Mouse (Mus musculus): ENCODE results near the gene Fbxo30. TPM values are rescaled to one million over a fixed set of nuclear protein-coding genes. Genes with fewer than 3 reads are reported as not detected.
A peak's percentile ranks its signal among the peaks of the same experiment; 100 is the strongest.
"Not testable (repeated sequence)": the region's sequence is repeated elsewhere in the genome, so short reads cannot be mapped to it uniquely, and the experiment has no call there.

The Fbxo30 gene
- polyA plus RNA-seq, 1 experiment from 2014 or later, result 48.6 TPM

DNA sequence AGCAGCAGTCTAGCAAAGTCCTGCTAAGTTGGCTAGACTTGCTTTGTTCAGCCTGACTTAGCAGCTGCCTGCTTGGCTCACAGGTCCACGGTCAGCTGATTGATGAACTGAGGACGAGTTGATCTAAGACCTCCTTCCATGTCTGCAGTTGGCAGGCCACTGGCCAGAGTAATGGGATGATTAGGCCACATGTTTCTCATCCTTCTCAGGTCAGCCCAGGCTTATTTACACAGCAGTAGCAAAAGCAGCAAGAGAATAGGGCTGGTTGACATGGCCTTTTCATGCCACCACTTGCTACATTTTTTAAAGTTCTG is 24.9 kb downstream of the Fbxo30 start:
- Histone ChIP-seq H3K36me3 (replicated peaks; ENCODE audit: control insufficient read depth, insufficient read depth, low read depth, low read length) (no peaks in the 10 kb centered on the region), H3K9me3 (replicated peaks; ENCODE audit: control insufficient read depth, low read length) (no peaks in the 10 kb centered on the region), H3K27ac (replicated peaks; ENCODE audit: low read depth, low read length) (no peak overlapping the region), H3K4me2 (ENCODE audit: low read depth, low read length) (no peak overlapping the region), H3K4me3 (ENCODE audit: low read depth, low read length) (no peak overlapping the region), H3K4me1 (ENCODE audit: control insufficient read depth, insufficient read depth, low read length) (no peaks in the 10 kb centered on the region), H3K27me3 (ENCODE audit: control insufficient read depth, insufficient read depth, low read length) (no peaks in the 10 kb centered on the region), H3K9ac (replicated peaks; ENCODE audit: low read length) (no peak overlapping the region)
- no peak for ATAC-seq (replicated peaks; ENCODE audit: insufficient number of reproducible peaks, low FRiP score, low TSS enrichment, low read depth)
- 62% methylated on average over 2 of the region's 2 CpGs for WGBS
- DNase-seq (ENCODE audit: low spot score), result no peak

DNA sequence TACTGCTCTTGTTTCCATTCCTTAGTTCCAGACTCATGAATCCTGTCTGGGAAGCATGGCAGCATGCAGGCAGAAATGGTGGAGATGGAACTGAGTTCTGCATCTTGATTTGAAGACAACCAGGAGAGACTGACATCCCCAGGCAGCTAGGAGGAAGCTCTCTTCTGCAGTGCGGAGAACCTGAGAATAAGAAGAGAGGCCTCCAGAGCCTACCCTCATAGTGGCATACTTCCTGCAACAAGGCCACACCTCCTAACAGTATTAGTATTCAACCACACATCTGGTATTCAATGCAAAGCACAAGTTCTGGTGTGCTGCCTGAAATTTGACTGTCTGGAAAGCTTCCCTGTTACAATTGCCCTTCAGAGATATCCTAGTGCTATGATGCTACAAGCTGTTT is 28.7 kb downstream of the Fbxo30 start:
- 91% methylated on average over 1 of the region's 1 CpGs for WGBS
- H3K4me3 ChIP-seq (ENCODE audit: low read depth, low read length), result no peak overlapping the region
- H3K4me2 ChIP-seq (ENCODE audit: low read depth, low read length), result no peak overlapping the region
- DNase-seq (ENCODE audit: low spot score) (no peak), ATAC-seq (replicated peaks; ENCODE audit: insufficient number of reproducible peaks, low FRiP score, low TSS enrichment, low read depth) (no peak)
- H3K27me3 ChIP-seq (ENCODE audit: control insufficient read depth, insufficient read depth, low read length), result no peaks in the 10 kb centered on the region
- no peaks in the 10 kb centered on the region for H3K4me1 ChIP-seq (ENCODE audit: control insufficient read depth, insufficient read depth, low read length)
- H3K27ac ChIP-seq (replicated peaks; ENCODE audit: low read depth, low read length), result no peak overlapping the region
- no peaks in the 10 kb centered on the region for H3K36me3 ChIP-seq (replicated peaks; ENCODE audit: control insufficient read depth, insufficient read depth, low read depth, low read length)
- H3K9me3 ChIP-seq (replicated peaks; ENCODE audit: control insufficient read depth, low read length), result no peaks in the 10 kb centered on the region
- H3K9ac ChIP-seq (replicated peaks; ENCODE audit: low read length), result no peak overlapping the region

DNA sequence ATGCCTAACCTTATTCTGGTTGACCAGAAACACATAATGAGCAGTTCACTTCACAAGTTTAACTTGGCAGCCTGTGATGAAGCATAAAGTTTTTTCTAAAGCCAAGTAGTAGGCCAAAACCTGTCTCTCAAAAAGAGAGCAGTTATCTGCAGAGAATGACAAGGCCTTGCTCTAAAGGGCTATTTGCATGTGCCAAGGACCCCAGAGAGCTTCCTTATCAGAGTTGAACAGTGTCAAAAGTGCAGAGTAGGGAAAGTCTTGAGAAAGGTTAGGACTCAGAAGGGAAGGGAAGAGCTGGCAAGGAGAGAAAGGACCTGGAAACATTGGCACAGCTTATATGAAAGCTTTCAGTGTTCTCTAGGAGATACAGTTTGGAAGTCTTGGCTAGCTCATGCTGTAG is 29.4 kb downstream of the Fbxo30 start:
- Histone ChIP-seq H3K36me3 (replicated peaks; ENCODE audit: control insufficient read depth, insufficient read depth, low read depth, low read length) (no peaks in the 10 kb centered on the region), H3K4me1 (ENCODE audit: control insufficient read depth, insufficient read depth, low read length) (no peaks in the 10 kb centered on the region), H3K9me3 (replicated peaks; ENCODE audit: control insufficient read depth, low read length) (no peaks in the 10 kb centered on the region), H3K27ac (replicated peaks; ENCODE audit: low read depth, low read length) (no peak overlapping the region), H3K27me3 (ENCODE audit: control insufficient read depth, insufficient read depth, low read length) (no peaks in the 10 kb centered on the region), H3K4me3 (ENCODE audit: low read depth, low read length) (no peak overlapping the region), H3K4me2 (ENCODE audit: low read depth, low read length) (no peak overlapping the region), H3K9ac (replicated peaks; ENCODE audit: low read length) (no peak overlapping the region)
- ATAC-seq (replicated peaks; ENCODE audit: insufficient number of reproducible peaks, low FRiP score, low TSS enrichment, low read depth) (no peak), DNase-seq (ENCODE audit: low spot score) (no peak)

DNA sequence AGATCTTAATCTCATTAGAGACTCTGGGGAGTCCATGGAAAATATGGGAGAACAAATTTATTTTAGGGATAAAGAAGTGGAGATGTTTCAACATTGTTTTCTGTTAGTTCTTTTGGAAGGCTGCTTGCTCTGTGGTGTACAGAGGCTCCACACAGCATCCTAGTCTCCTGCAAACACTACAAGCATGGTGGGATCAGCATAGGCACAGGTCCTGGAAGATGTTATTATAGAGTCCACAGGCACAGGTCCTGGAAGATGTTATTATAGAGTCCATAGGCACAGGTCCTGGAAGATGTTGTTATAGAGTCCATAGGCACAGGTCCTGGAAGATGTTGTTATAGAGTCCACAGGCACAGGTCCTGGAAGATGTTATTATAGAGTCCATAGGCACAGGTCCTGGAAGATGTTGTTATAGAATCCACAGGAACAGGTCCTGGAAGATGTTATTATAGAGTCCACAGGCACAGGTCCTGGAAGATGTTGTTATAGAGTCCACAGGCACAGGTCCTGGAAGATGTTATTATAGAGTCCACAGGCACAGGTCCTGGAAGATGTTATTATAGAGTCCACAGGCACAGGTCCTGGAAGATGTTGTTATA is 36.8 kb downstream of the Fbxo30 start:
- not testable (repeated sequence) for H3K27ac ChIP-seq (replicated peaks; ENCODE audit: low read depth, low read length); H3K4me1 ChIP-seq (ENCODE audit: control insufficient read depth, insufficient read depth, low read length); H3K9ac ChIP-seq (replicated peaks; ENCODE audit: low read length); ATAC-seq (replicated peaks; ENCODE audit: insufficient number of reproducible peaks, low FRiP score, low TSS enrichment, low read depth); H3K4me3 ChIP-seq (ENCODE audit: low read depth, low read length); H3K27me3 ChIP-seq (ENCODE audit: control insufficient read depth, insufficient read depth, low read length); H3K4me2 ChIP-seq (ENCODE audit: low read depth, low read length); H3K36me3 ChIP-seq (replicated peaks; ENCODE audit: control insufficient read depth, insufficient read depth, low read depth, low read length); H3K9me3 ChIP-seq (replicated peaks; ENCODE audit: control insufficient read depth, low read length)
- peak; percentile 35 for DNase-seq (ENCODE audit: low spot score)

DNA sequence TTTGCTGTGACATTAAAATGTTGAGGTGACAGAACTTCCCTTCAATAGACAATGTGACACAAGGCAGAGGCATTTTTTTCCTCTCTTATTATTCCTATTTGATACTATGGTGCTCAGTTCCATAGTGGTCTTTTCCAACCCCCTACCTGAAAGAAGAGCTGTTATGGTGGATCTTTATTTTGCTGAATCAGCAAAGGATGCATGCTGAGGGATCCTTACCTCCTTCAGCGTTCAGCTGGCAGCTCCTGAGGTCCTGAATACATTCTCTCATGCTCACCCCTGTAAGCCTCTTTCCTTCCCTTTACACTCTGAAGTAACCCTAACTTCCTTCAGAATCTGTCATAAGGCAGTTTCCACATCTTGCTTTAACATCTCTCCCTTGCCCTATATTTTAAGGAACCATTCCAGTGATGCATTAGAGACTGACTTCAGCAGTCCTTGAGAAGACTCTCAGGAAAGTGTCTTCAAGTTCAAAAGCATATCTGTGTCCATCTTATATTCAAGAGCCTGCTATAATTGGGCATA is 38.4 kb downstream of the Fbxo30 start:
- no peak overlapping the region for H3K27ac ChIP-seq (replicated peaks; ENCODE audit: low read depth, low read length)
- no peaks in the 10 kb centered on the region for H3K36me3 ChIP-seq (replicated peaks; ENCODE audit: control insufficient read depth, insufficient read depth, low read depth, low read length)
- H3K27me3 ChIP-seq (ENCODE audit: control insufficient read depth, insufficient read depth, low read length), result no peaks in the 10 kb centered on the region
- WGBS, result 77% methylated on average over 1 of the region's 1 CpGs
- no peaks in the 10 kb centered on the region for H3K9me3 ChIP-seq (replicated peaks; ENCODE audit: control insufficient read depth, low read length)
- ATAC-seq (replicated peaks; ENCODE audit: insufficient number of reproducible peaks, low FRiP score, low TSS enrichment, low read depth) (no peak), DNase-seq (ENCODE audit: low spot score) (no peak)
- H3K9ac ChIP-seq (replicated peaks; ENCODE audit: low read length), result no peak overlapping the region
- H3K4me2 ChIP-seq (ENCODE audit: low read depth, low read length), result no peak overlapping the region
- H3K4me1 ChIP-seq (ENCODE audit: control insufficient read depth, insufficient read depth, low read length), result no peaks in the 10 kb centered on the region
- no peak overlapping the region for H3K4me3 ChIP-seq (ENCODE audit: low read depth, low read length)

DNA sequence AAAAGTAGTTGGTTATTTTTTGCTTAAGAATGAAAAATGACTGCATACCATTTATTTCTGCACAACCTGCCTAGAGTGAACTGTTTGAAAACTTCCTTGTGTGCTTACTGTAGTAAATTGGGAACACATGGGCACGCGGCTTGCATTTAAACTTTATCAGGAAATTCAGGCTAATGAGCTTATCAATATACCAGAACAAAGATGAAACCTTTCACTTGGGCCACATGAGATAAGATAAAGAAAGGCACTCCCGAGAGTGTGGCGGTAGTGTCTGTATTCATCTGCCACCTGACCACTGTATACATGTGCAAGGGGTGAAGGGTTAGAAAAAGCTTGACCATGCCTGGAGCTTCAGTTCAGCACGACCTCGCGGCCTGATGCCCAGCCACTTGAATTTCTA is 41.2 kb downstream of the Fbxo30 start:
- 72% methylated on average over 7 of the region's 7 CpGs for WGBS
- Histone ChIP-seq H3K4me1 (ENCODE audit: control insufficient read depth, insufficient read depth, low read length) (no peaks in the 10 kb centered on the region), H3K4me2 (ENCODE audit: low read depth, low read length) (no peak overlapping the region), H3K36me3 (replicated peaks; ENCODE audit: control insufficient read depth, insufficient read depth, low read depth, low read length) (no peaks in the 10 kb centered on the region), H3K9ac (replicated peaks; ENCODE audit: low read length) (no peak overlapping the region), H3K27ac (replicated peaks; ENCODE audit: low read depth, low read length) (no peak overlapping the region), H3K27me3 (ENCODE audit: control insufficient read depth, insufficient read depth, low read length) (no peaks in the 10 kb centered on the region), H3K4me3 (ENCODE audit: low read depth, low read length) (no peak overlapping the region), H3K9me3 (replicated peaks; ENCODE audit: control insufficient read depth, low read length) (no peaks in the 10 kb centered on the region)
- DNase-seq (ENCODE audit: low spot score), result no peak
- ATAC-seq (replicated peaks; ENCODE audit: insufficient number of reproducible peaks, low FRiP score, low TSS enrichment, low read depth), result no peak

DNA sequence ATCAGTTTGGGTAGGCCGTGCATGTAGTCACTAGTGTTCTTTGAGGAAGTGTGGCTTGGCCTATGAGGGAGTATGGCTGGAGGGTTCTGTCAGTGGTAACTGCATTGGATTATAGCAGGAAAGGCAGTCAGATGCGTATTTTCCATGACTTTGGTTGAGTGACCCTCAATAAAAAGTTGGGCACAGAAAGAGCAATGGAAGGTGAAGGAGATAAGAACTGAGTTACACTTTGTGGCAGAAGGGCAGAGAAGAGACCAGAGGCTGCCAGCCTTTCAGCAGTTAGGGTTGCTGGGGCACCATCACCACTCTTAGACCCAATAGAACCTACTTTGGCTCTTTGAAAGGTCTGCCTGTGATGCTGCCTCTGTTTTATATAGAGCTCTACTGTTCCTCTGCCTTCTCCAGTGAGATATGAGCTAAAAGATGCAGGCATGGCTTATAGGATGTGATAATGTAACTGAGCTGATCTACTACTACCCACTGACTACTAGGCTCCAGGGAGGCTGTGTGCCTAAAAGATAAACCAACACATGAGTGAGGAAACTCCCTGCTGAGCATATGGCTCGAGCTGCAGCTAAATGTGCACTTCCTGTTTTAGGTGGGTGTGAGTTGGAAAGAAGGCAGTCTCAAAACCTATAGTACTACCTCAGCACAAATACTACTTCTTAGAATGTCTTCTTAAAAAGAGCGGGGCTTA is 42.2 kb downstream of the Fbxo30 start:
- no peaks in the 10 kb centered on the region for H3K9me3 ChIP-seq (replicated peaks; ENCODE audit: control insufficient read depth, low read length)
- no peak overlapping the region for H3K4me3 ChIP-seq (ENCODE audit: low read depth, low read length)
- no peak overlapping the region for H3K9ac ChIP-seq (replicated peaks; ENCODE audit: low read length)
- H3K27ac ChIP-seq (replicated peaks; ENCODE audit: low read depth, low read length), result no peak overlapping the region
- no peaks in the 10 kb centered on the region for H3K36me3 ChIP-seq (replicated peaks; ENCODE audit: control insufficient read depth, insufficient read depth, low read depth, low read length)
- DNase-seq (ENCODE audit: low spot score) (no peak), ATAC-seq (replicated peaks; ENCODE audit: insufficient number of reproducible peaks, low FRiP score, low TSS enrichment, low read depth) (no peak)
- 82% methylated on average over 4 of the region's 4 CpGs for WGBS
- no peaks in the 10 kb centered on the region for H3K27me3 ChIP-seq (ENCODE audit: control insufficient read depth, insufficient read depth, low read length)
- H3K4me2 ChIP-seq (ENCODE audit: low read depth, low read length), result no peak overlapping the region
- no peaks in the 10 kb centered on the region for H3K4me1 ChIP-seq (ENCODE audit: control insufficient read depth, insufficient read depth, low read length)

DNA sequence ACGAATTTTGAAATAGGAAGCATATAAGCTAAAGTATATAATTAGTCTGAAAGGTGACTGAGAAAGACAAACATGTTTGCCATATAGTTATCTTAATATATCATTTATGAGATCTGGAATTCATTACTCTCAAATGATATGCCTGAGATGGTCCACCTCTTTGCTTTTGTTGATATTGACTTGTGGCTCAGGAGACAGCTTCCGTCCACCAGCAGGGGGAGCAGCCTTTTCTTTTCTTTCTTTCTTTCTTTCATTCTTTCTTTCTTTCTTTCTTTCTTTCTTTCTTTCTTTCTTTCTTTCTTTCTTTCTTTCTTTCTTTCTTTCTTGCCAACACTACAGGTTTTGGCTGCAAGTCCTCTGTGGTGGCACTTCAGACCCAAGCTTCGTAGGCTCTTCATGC is 45.4 kb downstream of the Fbxo30 start:
- Histone ChIP-seq H3K9ac (replicated peaks; ENCODE audit: low read length) (no peak overlapping the region), H3K27me3 (ENCODE audit: control insufficient read depth, insufficient read depth, low read length) (no peaks in the 10 kb centered on the region), H3K4me3 (ENCODE audit: low read depth, low read length) (no peak overlapping the region), H3K36me3 (replicated peaks; ENCODE audit: control insufficient read depth, insufficient read depth, low read depth, low read length) (no peaks in the 10 kb centered on the region), H3K27ac (replicated peaks; ENCODE audit: low read depth, low read length) (no peak overlapping the region), H3K9me3 (replicated peaks; ENCODE audit: control insufficient read depth, low read length) (no peaks in the 10 kb centered on the region), H3K4me2 (ENCODE audit: low read depth, low read length) (no peak overlapping the region), H3K4me1 (ENCODE audit: control insufficient read depth, insufficient read depth, low read length) (no peaks in the 10 kb centered on the region)
- DNase-seq (ENCODE audit: low spot score), result no peak
- 86% methylated on average over 3 of the region's 3 CpGs for WGBS
- no peak for ATAC-seq (replicated peaks; ENCODE audit: insufficient number of reproducible peaks, low FRiP score, low TSS enrichment, low read depth)
